Mouse (Mus musculus): Measurements from ENCODE around the gene Frem2.

The Frem2 gene

GRCm38 (mm10) chr3:53557388-53558214 lies 99.6 kb downstream of the Frem2 start:
- no peak for DNase-seq (ENCODE audit: low spot score in 2 of 2)

- no peak for DNase-seq (ENCODE audit: low spot score in 2 of 2)
These were observed 101.9 kb downstream of the Frem2 start for GRCm38 (mm10) chr3:53555031-53555952.

- DNase-seq (ENCODE audit: low spot score in 2 of 2), result no peak
These were observed 104.5 kb downstream of the Frem2 start for GRCm38 (mm10) chr3:53552691-53553090.

GRCm38 (mm10) chr3:53532091-53532490 lies 125.1 kb downstream of the Frem2 start:
- DNase-seq (ENCODE audit: low spot score in 2 of 2), result no peak

GRCm38 (mm10) chr3:53530305-53530704 lies 126.8 kb downstream of the Frem2 start:
- no peak for DNase-seq (ENCODE audit: low spot score in 2 of 2)

GRCm38 (mm10) chr3:53525737-53526136 lies 131.4 kb downstream of the Frem2 start:
- DNase-seq (ENCODE audit: low spot score in 2 of 2), result peak; percentile 77 to 78

- no peak for DNase-seq (ENCODE audit: low spot score in 2 of 2)
These were observed 134.4 kb downstream of the Frem2 start for GRCm38 (mm10) chr3:53522794-53523193.

GRCm38 (mm10) chr3:53514221-53515065 lies 142.7 kb downstream of the Frem2 start:
- DNase-seq (ENCODE audit: low spot score in 2 of 2), result no peak

GRCm38 (mm10) chr3:53513096-53513495 lies 144.1 kb downstream of the Frem2 start:
- DNase-seq (ENCODE audit: low spot score in 2 of 2), result no peak

- no peak for DNase-seq (ENCODE audit: low spot score in 2 of 2)
These were observed 154.7 kb downstream of the Frem2 start for GRCm38 (mm10) chr3:53502428-53502827.

GRCm38 (mm10) chr3:53498351-53498905 lies 158.7 kb downstream of the Frem2 start:
- no peak for DNase-seq (ENCODE audit: low spot score in 2 of 2)

- DNase-seq (ENCODE audit: low spot score in 2 of 2), result no peak
These were observed 168.8 kb downstream of the Frem2 start, which contains the start of gene Stoml3 for GRCm38 (mm10) chr3:53488353-53488752. Stoml3 (plus strand) TSS chr3:53488653.

- no peak for DNase-seq (ENCODE audit: low spot score in 2 of 2)
These were observed 170.1 kb downstream of the Frem2 start for GRCm38 (mm10) chr3:53486996-53487576.

GRCm38 (mm10) chr3:53486561-53486960 lies 170.6 kb downstream of the Frem2 start:
- DNase-seq (ENCODE audit: low spot score in 2 of 2), result no peak

GRCm38 (mm10) chr3:53483414-53484059 lies 173.6 kb downstream of the Frem2 start:
- DNase-seq (ENCODE audit: low spot score in 2 of 2), result no peak

GRCm38 (mm10) chr3:53478419-53479046 lies 178.6 kb downstream of the Frem2 start:
- DNase-seq (ENCODE audit: low spot score in 2 of 2), result no peak

- DNase-seq (ENCODE audit: low spot score in 2 of 2), result no peak
These were observed 179.7 kb downstream of the Frem2 start for GRCm38 (mm10) chr3:53477468-53477867.

GRCm38 (mm10) chr3:53475889-53476288 lies 181.3 kb downstream of the Frem2 start:
- peak; percentile 17 to 18 for DNase-seq (ENCODE audit: low spot score in 2 of 2)

- DNase-seq (ENCODE audit: low spot score in 2 of 2), result no peak
These were observed 183.0 kb downstream of the Frem2 start for GRCm38 (mm10) chr3:53474179-53474578.

- no peak for DNase-seq (ENCODE audit: low spot score in 2 of 2)
These were observed 185.1 kb downstream of the Frem2 start for GRCm38 (mm10) chr3:53472061-53472460.

Data from frontal cortex, postnatal 25 days (tissue).